Mouse (Mus musculus) G1E (cell line): ENCODE results near the gene Gabbr2.

Source experiments
- CTCF ChIP-seq: IDR thresholded peaks from 2 replicates; pipeline ENCODE4 v1.5.1; 2012; ENCODE audit warnings: low read depth, low read length, inconsistent platforms, mixed read lengths
- GATA1 ChIP-seq: IDR thresholded peaks from 2 replicates; pipeline ENCODE4 v1.6.1; 2012; ENCODE audit warnings: borderline replicate concordance, low read length, inconsistent platforms, mixed read lengths
- GATA2 ChIP-seq: IDR thresholded peaks from 2 replicates; pipeline ENCODE4 v1.6.1; 2012; ENCODE audit warnings: low read depth, low read length, inconsistent platforms, borderline replicate concordance
- POLR2AphosphoS5 ChIP-seq: IDR thresholded peaks from 2 replicates; pipeline ENCODE4 v1.6.1; 2012; ENCODE audit warnings: low read depth, low read length, inconsistent platforms; ENCODE audit not compliant: insufficient replicate concordance
- TAL1 ChIP-seq: conservative IDR thresholded peaks from 2 replicates; pipeline ENCODE4 v1.6.1; 2012; ENCODE audit warnings: low read depth, low read length, inconsistent platforms, mixed read lengths

DNA sequence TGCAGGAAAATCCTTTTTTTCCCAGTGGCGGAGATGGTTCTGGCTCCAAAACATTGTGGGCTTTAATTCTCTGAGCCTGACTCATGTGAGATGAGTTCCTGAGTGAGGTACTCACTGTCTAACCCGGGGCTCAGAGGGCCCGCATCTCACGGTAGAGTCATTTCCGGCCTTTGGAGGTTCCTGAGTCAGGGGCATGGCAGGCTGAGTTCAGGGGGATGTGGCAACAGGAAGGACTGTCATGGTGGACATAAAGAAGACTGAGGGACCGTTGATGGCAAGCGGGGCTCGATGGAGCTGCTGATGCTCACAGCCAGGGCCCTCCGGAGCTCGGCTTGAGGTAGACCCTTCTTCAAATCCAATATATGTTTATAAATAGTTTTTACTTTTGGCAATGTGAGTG, 288.5 kb downstream of the Gabbr2 start:
- TF ChIP-seq CTCF (no peak), TAL1 (no peak), GATA1 (no peak), POLR2AphosphoS5 (no peak), GATA2 (no peak)
